Mouse (Mus musculus) kidney, postnatal 25 days (tissue): ENCODE data around the gene Zc3h12d.
A peak's percentile ranks its signal among the peaks of the same experiment; 100 is the strongest.
"Not testable (repeated sequence)": the region's sequence is repeated elsewhere in the genome, so short reads cannot be mapped to it uniquely, and the experiment has no call there.

Source experiments
- DNase-seq, 2 experiments: peaks; one replicate each; pipeline ENCODE4 v3.0.0; 2021; ENCODE audit warnings: mixed read lengths in 2 of 2

Gene Zc3h12d

DNA sequence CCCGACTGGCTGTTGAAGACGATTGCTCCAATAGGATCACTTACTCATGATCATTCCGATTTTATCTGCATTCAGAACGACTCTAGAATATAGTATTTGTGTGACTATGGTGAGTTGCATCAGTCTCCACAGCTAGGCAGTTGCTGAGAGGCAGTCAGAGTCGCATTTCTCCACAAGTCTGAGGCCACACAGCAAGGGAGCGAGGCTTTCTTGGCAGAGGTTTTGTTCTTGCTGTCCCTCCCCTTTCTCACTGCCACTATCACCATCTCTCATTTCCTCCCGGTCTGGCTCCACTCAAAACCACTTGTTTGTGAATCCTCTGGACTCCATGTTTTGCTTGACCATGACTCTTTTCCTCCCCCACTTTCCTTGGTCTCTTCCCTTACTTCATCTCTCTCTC lies 41.9 kb downstream of the Zc3h12d start:
- DNase-seq = no peak

DNA sequence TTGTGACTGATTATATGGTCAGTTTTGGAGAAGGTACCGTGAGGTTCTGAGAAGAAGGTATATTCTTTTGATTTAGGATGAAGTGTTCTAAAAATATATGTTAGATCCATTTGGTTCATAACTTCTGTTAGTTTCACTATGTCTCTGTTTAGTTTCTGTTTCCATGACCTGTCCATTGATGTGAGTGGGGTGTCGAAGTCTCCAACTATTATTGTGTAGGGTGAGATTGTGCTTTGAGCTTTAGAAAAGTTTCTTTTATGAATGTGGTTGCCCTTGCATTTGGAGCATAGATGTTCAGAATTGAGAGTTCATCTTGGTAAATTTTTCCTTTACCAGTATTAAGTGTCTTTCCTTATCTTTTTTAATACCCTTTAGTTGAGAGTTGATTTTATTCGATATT lies 48.0 kb downstream of the Zc3h12d start:
- DNase-seq = not testable (repeated sequence)

DNA sequence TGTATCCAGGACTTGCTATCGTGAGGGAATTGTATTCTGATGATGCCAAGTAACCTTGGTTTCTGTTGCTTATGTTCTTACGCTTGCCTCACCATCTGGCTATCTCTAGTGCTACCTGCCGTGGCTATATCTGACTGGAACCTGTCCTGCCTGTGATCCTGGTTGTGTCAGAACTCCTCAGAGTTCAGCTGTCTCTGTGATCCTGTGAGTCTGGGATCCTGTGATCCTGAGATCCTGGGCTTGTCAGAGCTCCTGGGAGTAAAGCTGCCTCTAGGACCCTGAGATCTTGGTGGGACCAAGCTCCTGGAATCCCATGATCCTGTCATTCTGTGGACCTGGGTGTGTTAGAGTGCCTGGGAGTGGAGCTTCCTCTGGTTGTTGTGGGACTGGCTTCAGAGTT lies 49.7 kb downstream of the Zc3h12d start:
- no peak for DNase-seq

DNA sequence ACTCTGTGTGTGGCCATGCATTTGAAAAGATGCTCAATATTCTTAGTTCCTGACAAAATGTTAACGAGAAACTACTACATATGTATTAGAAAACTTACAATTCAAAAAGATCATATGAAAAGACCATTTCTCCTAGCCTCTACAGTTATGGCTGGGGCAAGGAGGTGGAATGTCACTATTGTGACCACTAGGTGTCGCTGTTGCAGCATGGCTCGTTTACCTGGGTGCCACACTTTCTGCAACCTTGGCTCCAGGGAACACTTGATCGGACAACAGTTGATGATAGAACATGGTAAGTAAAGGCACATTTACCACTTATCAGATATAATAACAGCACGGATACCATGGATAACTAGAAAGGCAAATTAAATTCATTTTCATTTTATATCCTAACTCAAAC lies 51.3 kb downstream of the Zc3h12d start:
- peak; percentile 76 to 87 for DNase-seq

GRCm38 (mm10) chr10:7888256-7888868 lies 56.1 kb downstream of the Zc3h12d start:
- peak in 1 of 2 experiments; percentile 16 for DNase-seq

DNA sequence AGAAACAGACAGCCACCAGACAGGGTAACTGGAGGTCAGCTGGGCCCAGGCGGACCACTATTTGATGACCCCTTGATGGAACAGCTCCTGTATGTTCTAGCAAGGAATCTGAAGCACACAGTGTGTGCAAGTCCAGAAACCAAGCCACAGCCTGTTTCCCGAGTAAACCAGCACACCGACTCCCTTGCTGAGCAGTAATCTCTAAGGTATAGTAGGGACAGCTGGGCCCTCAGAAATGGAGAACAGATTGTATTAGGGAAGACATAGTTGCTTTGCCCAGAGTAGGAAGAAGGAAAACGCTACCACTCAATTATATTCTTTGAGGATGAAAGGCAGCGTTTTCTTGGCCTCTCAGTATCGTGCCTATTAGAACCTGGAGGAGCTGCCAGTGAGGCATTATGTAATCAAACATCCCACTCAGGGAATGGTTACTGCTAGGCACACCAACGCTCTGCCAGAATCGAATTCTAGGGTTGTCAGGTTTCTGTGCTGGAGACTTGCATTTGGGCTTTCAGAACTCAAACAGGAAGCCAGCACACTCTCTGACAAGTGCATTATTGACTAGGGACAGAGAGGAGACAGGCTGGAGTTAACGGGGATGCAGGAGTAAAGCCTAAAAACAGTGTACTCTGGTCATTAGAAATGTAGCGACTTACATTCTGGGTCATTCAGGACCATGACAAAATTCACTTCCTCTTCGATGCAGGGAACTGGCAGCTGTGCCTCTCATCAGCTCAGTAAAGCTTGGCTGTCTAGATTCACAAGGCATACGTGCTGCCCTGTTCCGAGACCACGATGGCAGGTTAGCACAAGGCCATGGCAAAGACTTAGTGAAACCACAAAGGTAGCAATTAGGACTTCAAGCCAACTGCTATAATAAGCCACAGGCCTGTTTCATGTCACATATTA lies 68.7 kb downstream of the Zc3h12d start:
- DNase-seq = no peak

GRCm38 (mm10) chr10:7904157-7904556 lies 71.9 kb downstream of the Zc3h12d start:
- DNase-seq = no peak

DNA sequence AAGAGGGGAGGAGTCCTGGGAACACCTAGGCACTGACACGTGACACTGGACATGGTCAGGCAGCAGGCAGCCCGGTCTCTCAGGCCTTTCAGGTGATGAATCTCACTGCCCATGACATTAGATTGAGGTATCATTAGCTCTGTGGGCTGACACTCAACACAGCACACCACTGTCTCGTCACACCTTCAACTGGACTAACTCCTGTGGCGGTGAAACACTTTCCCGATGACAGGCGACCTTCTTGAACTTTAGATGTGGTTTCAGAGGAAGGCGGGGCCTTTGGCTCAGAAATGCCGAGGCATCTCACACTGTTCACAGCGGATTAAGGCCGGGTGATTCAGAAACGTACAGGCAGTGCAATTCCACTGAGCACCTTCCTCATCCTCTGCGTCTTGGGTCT lies 74.9 kb downstream of the Zc3h12d start:
- DNase-seq = no peak

DNA sequence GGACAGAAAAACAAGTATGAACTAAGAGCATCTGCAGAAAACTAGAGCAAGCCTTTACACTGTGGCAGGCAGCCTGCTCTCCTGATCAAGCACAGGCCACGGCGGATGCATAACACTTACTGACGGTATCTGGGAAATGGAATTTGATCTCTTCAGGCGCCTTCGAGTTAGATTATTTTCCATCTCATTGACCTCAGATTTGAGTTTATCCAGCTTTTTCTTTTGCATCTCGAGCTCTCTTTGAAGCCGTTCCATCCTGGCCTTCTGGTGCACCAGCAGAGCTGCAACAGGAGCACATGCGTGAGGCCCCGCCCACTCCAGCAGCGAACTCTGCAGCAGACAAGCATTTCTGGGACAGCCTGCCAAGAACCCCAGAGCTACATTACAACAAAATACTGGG lies 79.0 kb downstream of the Zc3h12d start:
- DNase-seq = peak; percentile 42 to 57
